Mouse (Mus musculus): ENCODE results near the gene 5430402E10Rik.
"Not testable (repeated sequence)": the region's sequence is repeated elsewhere in the genome, so short reads cannot be mapped to it uniquely, and the experiment has no call there.

Gene 5430402E10Rik

GRCm38 (mm10) chrX:77924962-77925361 lies at the start of gene 5430402E10Rik:
Gene 5430402E10Rik (minus strand): TSS chrX:77925062.
- not testable (repeated sequence) for DNase-seq (ENCODE audit: low spot score in 2 of 2)

GRCm38 (mm10) chrX:77880033-77880432 lies 44.8 kb downstream of the 5430402E10Rik start:
- DNase-seq (ENCODE audit: low spot score in 2 of 2): not testable (repeated sequence)
